Mouse (Mus musculus): Measurements from ENCODE around the gene Cts7. TPM values are rescaled to one million over a fixed set of nuclear protein-coding genes. Genes with fewer than 3 reads are reported as not detected.

The Cts7 gene
- not detected in 2 replicates for polyA plus RNA-seq (2015; fragmentation: Nextera tagmentation; extraction: Ambion mirVana)

- no peak for ATAC-seq
- no peak for TF ChIP-seq EP300 (IDR thresholded peaks at IDR 0.05)
- TF ChIP-seq CTCF (IDR thresholded peaks at IDR 0.05) = no peak
- H3K9me3 ChIP-seq (ENCODE audit: low read length) = no peaks in the 10 kb centered on the region
- DNase-seq (ENCODE audit: low spot score) = no peak
- H3K4me2 ChIP-seq (replicated peaks; ENCODE audit: low read depth, low read length) = no peak within 1 kb of the TSS
- no peaks in the 10 kb centered on the region for H3K36me3 ChIP-seq (ENCODE audit: insufficient read depth, low read length)
- no peak within 1 kb of the TSS for H3K27ac ChIP-seq (ENCODE audit: low read length)
- no peak within 1 kb of the TSS for H3K9ac ChIP-seq (replicated peaks; ENCODE audit: low read depth)
- no peaks in the 10 kb centered on the region for H3K4me1 ChIP-seq (ENCODE audit: insufficient read depth, low read depth, low read length)
- H3K4me3 ChIP-seq (ENCODE audit: low read depth, low read length) = no peak within 1 kb of the TSS
- H3K27me3 ChIP-seq (replicated peaks; ENCODE audit: insufficient read depth, low read length) = no peaks in the 10 kb centered on the region
Measured at GRCm38 (mm10) chr13:61358097-61358496, at the start of gene Cts7. TSS of gene Cts7 (minus strand) at chr13:61358197.

Small RNAs within 50 kb of the gene (microRNA-seq; reads per million reads assigned to microRNA genes)
- gene Gm27704 = not detected

Other genes starting within 250 kb of the Cts7 start
- not detected in 2 replicates for gene Ctsr, start 193.9 kb downstream of the Cts7 start, polyA plus RNA-seq (2015; fragmentation: Nextera tagmentation; extraction: Ambion mirVana)
- gene Cts6, start 154.8 kb downstream of the Cts7 start, polyA plus RNA-seq (2015; fragmentation: Nextera tagmentation; extraction: Ambion mirVana) = not detected in 2 replicates
- gene Cts8, start 102.8 kb downstream of the Cts7 start, polyA plus RNA-seq (2015; fragmentation: Nextera tagmentation; extraction: Ambion mirVana) = not detected in 2 replicates
- gene Gm49398, start 69.4 kb downstream of the Cts7 start, polyA plus RNA-seq (2015; fragmentation: Nextera tagmentation; extraction: Ambion mirVana) = not detected in 2 replicates
- gene Ctsm, start 183.6 kb upstream of the Cts7 start, polyA plus RNA-seq (2015; fragmentation: Nextera tagmentation; extraction: Ambion mirVana) = not detected in 2 replicates
- gene Gm49352, start 210.0 kb upstream of the Cts7 start, polyA plus RNA-seq (2015; fragmentation: Nextera tagmentation; extraction: Ambion mirVana) = not detected in 2 replicates
- not detected in 2 replicates for gene Cts3, start 211.9 kb upstream of the Cts7 start, polyA plus RNA-seq (2015; fragmentation: Nextera tagmentation; extraction: Ambion mirVana)